Mouse (Mus musculus) MEL (cell line): ENCODE measurements around the gene Tmeff1. TPM values are rescaled to one million over a fixed set of nuclear protein-coding genes. Genes with fewer than 3 reads are reported as not detected.
"Not testable (repeated sequence)": the region's sequence is repeated elsewhere in the genome, so short reads cannot be mapped to it uniquely, and the experiment has no call there.

ENCODE experiments used
- DNase-seq: peaks from one replicate; pipeline ENCODE4 v3.0.0; 2011; ENCODE audit warnings: low read depth, low spot score
- H3K27ac ChIP-seq: 2 replicates; pipeline ENCODE4 v1.5.1; 2012; ENCODE audit warnings: low read depth, mild to moderate bottlenecking, control low read depth, low read length, moderate library complexity; ENCODE audit not compliant: control insufficient read depth
- H3K27me3 ChIP-seq, 2 experiments: fragments of 150-350 bp in 1 of 2; sonication (generic) in 1 of 2; 2 replicates each; pipeline ENCODE4 v1.6.1; 2012; ENCODE audit warnings: low read length in 2 of 2, mild to moderate bottlenecking in 2 of 2, improper control_type of control experiment in 1 of 2, moderate library complexity in 1 of 2; ENCODE audit not compliant: insufficient read depth in 2 of 2, control insufficient read depth in 1 of 2
- H3K36me3 ChIP-seq, 2 experiments: 2 replicates each; pipeline ENCODE4 v1.6.1; 2012 to 2014; ENCODE audit warnings: low read length in 2 of 2, improper control_type of control experiment in 1 of 2, inconsistent platforms in 1 of 2, mild to moderate bottlenecking in 1 of 2; ENCODE audit not compliant: insufficient read depth in 2 of 2, control insufficient read depth in 1 of 2
- H3K4me1 ChIP-seq, 2 experiments: fragments of 150-350 bp in 1 of 2; sonication (generic) in 1 of 2; 2 replicates each; pipeline ENCODE4 v1.6.1; 2012; ENCODE audit warnings: low read length in 2 of 2, improper control_type of control experiment in 1 of 2, mild to moderate bottlenecking in 1 of 2; ENCODE audit not compliant: insufficient read depth in 2 of 2, control insufficient read depth in 1 of 2
- H3K4me3 ChIP-seq, 2 experiments: fragments of 150-350 bp in 1 of 2; sonication (generic) in 1 of 2; 2 replicates each; pipeline ENCODE4 v1.5.1; 2012; ENCODE audit warnings: low read depth in 2 of 2, low read length in 2 of 2, mild to moderate bottlenecking in 2 of 2, moderate library complexity in 2 of 2, control low read depth in 1 of 2, improper control_type of control experiment in 1 of 2; ENCODE audit not compliant: control insufficient read depth in 1 of 2, insufficient read depth in 1 of 2
- H3K79me2 ChIP-seq: 2 replicates; pipeline ENCODE4 v1.6.1; 2012; ENCODE audit warnings: mild to moderate bottlenecking, low read length, moderate library complexity; ENCODE audit not compliant: control insufficient read depth, poor library complexity, insufficient read depth
- H3K9ac ChIP-seq: 2 replicates; pipeline ENCODE4 v1.6.1; 2012; ENCODE audit warnings: low read depth, mild to moderate bottlenecking, control low read depth, low read length, moderate library complexity; ENCODE audit not compliant: control insufficient read depth, poor library complexity, severe bottlenecking
- H3K9me3 ChIP-seq: fragments of 150-350 bp; sonication (generic); replicated peaks from 2 replicates; pipeline ENCODE4 v1.6.1; 2012; ENCODE audit warnings: mild to moderate bottlenecking, low read length, improper control_type of control experiment, moderate library complexity; ENCODE audit not compliant: insufficient read depth
- CHD2 ChIP-seq: IDR thresholded peaks from 2 replicates; pipeline ENCODE4 v1.6.1; 2011; ENCODE audit warnings: low read length, improper control_type of control experiment
- CTCF ChIP-seq, 3 experiments: IDR thresholded peaks in 2 of 3; conservative IDR thresholded peaks in 1 of 3; 2 replicates each; pipeline ENCODE4 v1.5.1; 2011 to 2012; ENCODE audit warnings: low read length in 3 of 3, low read depth in 2 of 3, mild to moderate bottlenecking in 2 of 3, improper control_type of control experiment in 1 of 3, inconsistent platforms in 1 of 3, mixed read lengths in 1 of 3, moderate library complexity in 1 of 3; ENCODE audit not compliant: control insufficient read depth in 1 of 3, insufficient read depth in 1 of 3, poor library complexity in 1 of 3, severe bottlenecking in 1 of 3
- EP300 ChIP-seq, 2 experiments: IDR thresholded peaks; 2 replicates each; pipeline ENCODE4 v1.6.1; 2011; ENCODE audit warnings: improper control_type of control experiment in 2 of 2, low read length in 2 of 2, low read depth in 1 of 2, mild to moderate bottlenecking in 1 of 2
- ETS1 ChIP-seq: IDR thresholded peaks from 2 replicates; pipeline ENCODE4 v1.6.1; 2012; ENCODE audit warnings: low read depth, mild to moderate bottlenecking, inconsistent platforms, low read length, improper control_type of control experiment, moderate library complexity
- GABPA ChIP-seq: IDR thresholded peaks from 2 replicates; pipeline ENCODE4 v1.6.1; 2012; ENCODE audit warnings: low read depth, mild to moderate bottlenecking, inconsistent platforms, low read length, improper control_type of control experiment, moderate library complexity
- GATA1 ChIP-seq: IDR thresholded peaks from 2 replicates; pipeline ENCODE4 v1.6.1; 2011; ENCODE audit warnings: low read depth, low read length, improper control_type of control experiment
- HCFC1 ChIP-seq: IDR thresholded peaks from 2 replicates; pipeline ENCODE4 v1.6.1; 2012; ENCODE audit warnings: low read depth, mild to moderate bottlenecking, inconsistent platforms, low read length, improper control_type of control experiment, moderate library complexity
- JUND ChIP-seq: IDR thresholded peaks from 2 replicates; pipeline ENCODE4 v1.6.1; 2011; ENCODE audit warnings: low read depth, mild to moderate bottlenecking, improper control_type of control experiment, low read length
- MAFK ChIP-seq: IDR thresholded peaks from 2 replicates; pipeline ENCODE4 v1.6.1; 2011; ENCODE audit warnings: low read depth, mild to moderate bottlenecking, low read length, improper control_type of control experiment, borderline replicate concordance
- MAX ChIP-seq: IDR thresholded peaks from 2 replicates; pipeline ENCODE4 v1.6.1; 2011; ENCODE audit warnings: low read length, improper control_type of control experiment
- MAZ ChIP-seq: IDR thresholded peaks from 2 replicates; pipeline ENCODE4 v1.6.1; 2012; ENCODE audit warnings: low read depth, mild to moderate bottlenecking, inconsistent platforms, low read length, improper control_type of control experiment
- MEF2A ChIP-seq: IDR thresholded peaks from 2 replicates; pipeline ENCODE4 v1.6.1; 2014; ENCODE audit warnings: low read depth, mild to moderate bottlenecking, inconsistent platforms, low read length, improper control_type of control experiment; ENCODE audit not compliant: poor library complexity, insufficient replicate concordance, severe bottlenecking; ENCODE audit errors: extremely low read depth
- MXI1 ChIP-seq: IDR thresholded peaks from 2 replicates; pipeline ENCODE4 v1.6.1; 2011; ENCODE audit warnings: mild to moderate bottlenecking, low read depth, low read length, improper control_type of control experiment
- MYC ChIP-seq: IDR thresholded peaks from 2 replicates; pipeline ENCODE4 v1.6.1; 2011; ENCODE audit warnings: low read depth, mild to moderate bottlenecking, low read length, improper control_type of control experiment, moderate library complexity
- NELFE ChIP-seq: IDR thresholded peaks from 2 replicates; pipeline ENCODE4 v1.6.1; 2011; ENCODE audit warnings: low read depth, low read length, improper control_type of control experiment
- POLR2A ChIP-seq, 2 experiments: IDR thresholded peaks; 2 replicates each; pipeline ENCODE4 v1.6.1; 2011 to 2012; ENCODE audit warnings: low read length in 2 of 2, mild to moderate bottlenecking in 2 of 2, control low read depth in 1 of 2, improper control_type of control experiment in 1 of 2, low read depth in 1 of 2, moderate library complexity in 1 of 2; ENCODE audit not compliant: control insufficient read depth in 1 of 2, insufficient read depth in 1 of 2, poor library complexity in 1 of 2
- POLR2AphosphoS2 ChIP-seq: IDR thresholded peaks from 2 replicates; pipeline ENCODE4 v1.6.1; 2011; ENCODE audit warnings: low read length, improper control_type of control experiment
- RCOR1 ChIP-seq: IDR thresholded peaks from 2 replicates; pipeline ENCODE4 v1.6.1; 2012; ENCODE audit warnings: low read depth, mild to moderate bottlenecking, inconsistent platforms, low read length, improper control_type of control experiment
- SIN3A ChIP-seq: IDR thresholded peaks from 2 replicates; pipeline ENCODE4 v1.6.1; 2012; ENCODE audit warnings: low read length, improper control_type of control experiment, inconsistent platforms
- SMC3 ChIP-seq: IDR thresholded peaks from 2 replicates; pipeline ENCODE4 v1.6.1; 2011; ENCODE audit warnings: low read depth, low read length, improper control_type of control experiment
- TAL1 ChIP-seq: IDR thresholded peaks from 2 replicates; pipeline ENCODE4 v1.6.1; 2012; ENCODE audit warnings: mild to moderate bottlenecking, inconsistent platforms, low read length, moderate library complexity, mixed read lengths
- TBP ChIP-seq: IDR thresholded peaks from 2 replicates; pipeline ENCODE4 v1.8.0; 2011; ENCODE audit warnings: low read depth, low read length, improper control_type of control experiment
- TCF12 ChIP-seq: IDR thresholded peaks from 2 replicates; pipeline ENCODE4 v1.6.1; 2014; ENCODE audit warnings: low read depth, mild to moderate bottlenecking, inconsistent platforms, low read length, improper control_type of control experiment, moderate library complexity
- ZC3H11A ChIP-seq: IDR thresholded peaks from 2 replicates; pipeline ENCODE4 v1.6.1; 2012; ENCODE audit warnings: low read depth, mild to moderate bottlenecking, inconsistent platforms, low read length, improper control_type of control experiment
- ZKSCAN1 ChIP-seq: IDR thresholded peaks from 2 replicates; pipeline ENCODE4 v1.6.1; 2012; ENCODE audit warnings: low read depth, mild to moderate bottlenecking, inconsistent platforms, low read length, improper control_type of control experiment, moderate library complexity
- ZMIZ1 ChIP-seq: IDR thresholded peaks from 2 replicates; pipeline ENCODE4 v1.6.1; 2012; ENCODE audit warnings: low read depth, mild to moderate bottlenecking, inconsistent platforms, low read length, improper control_type of control experiment, moderate library complexity
- ZNF384 ChIP-seq: IDR thresholded peaks from 2 replicates; pipeline ENCODE4 v1.6.1; 2012; ENCODE audit warnings: low read depth, mild to moderate bottlenecking, inconsistent platforms, low read length, improper control_type of control experiment
- polyA plus RNA-seq, 2 experiments: library from polyadenylated mRNA; stranded (reverse) in 1 of 2; unstranded in 1 of 2; fragments of >175 nt in 1 of 2; fragments of >200 nt in 1 of 2; gene quantifications; 2 replicates each; pipeline versions ENCODE4 v1.2.1 to v1.2.4; 2012; ENCODE audit warnings: low replicate concordance in 2 of 2, low read depth in 1 of 2; ENCODE audit not compliant: insufficient read length in 2 of 2, insufficient read depth in 1 of 2, missing spikeins in 1 of 2
- total RNA-seq: library from RNA; depleted of rRNA; stranded (reverse); fragments of 300-350 nt; gene quantifications from 2 replicates; pipeline ENCODE4 v1.2.3, GENCODE M21; 2012

Gene Tmeff1
- total and polyA plus RNA-seq, 3 experiments, result not detected

GRCm38 (mm10) chr4:48683633-48684209 is 98.7 kb downstream of the Tmeff1 start:
- H3K9ac ChIP-seq, result peak overlapping the region; percentile 80
- not testable (repeated sequence) for H3K27me3 ChIP-seq, H3K36me3 ChIP-seq, H3K9me3 ChIP-seq, H3K4me1 ChIP-seq
- peaks cover 20% of the 10 kb centered on the region for H3K79me2 ChIP-seq
- TF ChIP-seq HCFC1 (0 out of 2 replicates have a peak, but pooled peaks have one; percentile 23), MAX (0 out of 2 replicates have a peak, but pooled peaks have one; percentile 24), ZMIZ1 (0 out of 2 replicates have a peak, but pooled peaks have one; percentile 26), ETS1 (0 out of 2 replicates have a peak, but pooled peaks have one; percentile 5), POLR2A (IDR thresholded peaks at IDR 0.05; ENCODE audit: control insufficient read depth in 1 of 2, insufficient read depth in 1 of 2, low read depth in 1 of 2, low read length in 2 of 2, poor library complexity in 1 of 2) (peak in 1 of 2 experiments; percentile 79; a peak in 2 of 4 replicates), NELFE (peak; percentile 62), POLR2AphosphoS2 (0 out of 2 replicates have a peak, but pooled peaks have one; percentile 25), MXI1 (peak; percentile 48; the same call in 1 of the 2 replicates), TBP (peak; percentile 54; the same call in 1 of the 2 replicates), MYC (peak; percentile 65; the same call in 1 of the 2 replicates), SIN3A (peak; percentile 40; the same call in 1 of the 2 replicates)
- peak overlapping the region; percentile 91 for H3K27ac ChIP-seq
- peak overlapping the region; percentile 70 to 75 for H3K4me3 ChIP-seq
- DNase-seq, result peak; percentile 81

GRCm38 (mm10) chr4:48684593-48685187 is 99.7 kb downstream of the Tmeff1 start:
- peak; percentile 79 for DNase-seq
- peak overlapping the region; percentile 91 for H3K27ac ChIP-seq
- TF ChIP-seq ZKSCAN1 (no peak), TCF12 (peak; percentile 47; the same call in 1 of the 2 replicates), JUND (no peak), EP300 (IDR thresholded peaks at IDR 0.05; ENCODE audit: low read depth in 1 of 2, low read length in 2 of 2) (peak; percentile 31 to 41; a peak in 2 of 4 replicates), MAFK (no peak), MYC (0 out of 2 replicates have a peak, but pooled peaks have one; percentile 21), HCFC1 (peak; percentile 27; the same call in 1 of the 2 replicates), ETS1 (0 out of 2 replicates have a peak, but pooled peaks have one; percentile 36), GATA1 (peak; percentile 57), ZC3H11A (no peak), TAL1 (no peak), GABPA (no peak), MEF2A (no peak), RCOR1 (no peak; the same call in 1 of the 2 replicates), ZNF384 (peak; percentile 86), ZMIZ1 (no peak), MAZ (no peak), NELFE (0 out of 2 replicates have a peak, but pooled peaks have one; percentile 34), POLR2AphosphoS2 (0 out of 2 replicates have a peak, but pooled peaks have one; percentile 12), TBP (peak; percentile 46; the same call in 1 of the 2 replicates), CHD2 (no peak), SIN3A (0 out of 2 replicates have a peak, but pooled peaks have one; percentile 31), POLR2A (IDR thresholded peaks at IDR 0.05; ENCODE audit: control insufficient read depth in 1 of 2, insufficient read depth in 1 of 2, low read depth in 1 of 2, low read length in 2 of 2, poor library complexity in 1 of 2) (peak in 1 of 2 experiments; percentile 55; a peak in 1 of 4 replicates), CTCF (IDR thresholded peaks at IDR 0.05 in 2 of 3, conservative IDR thresholded peaks at IDR 0.05 in 1 of 3; ENCODE audit: control insufficient read depth in 1 of 3, insufficient read depth in 1 of 3, low read depth in 2 of 3, low read length in 3 of 3, poor library complexity in 1 of 3, severe bottlenecking in 1 of 3) (no peak), SMC3 (no peak)

More at GRCm38 (mm10) chr4:48684593-48685187, 99.7 kb downstream of the Tmeff1 start:
- peaks cover 20% of the 10 kb centered on the region for H3K79me2 ChIP-seq
- no peaks in the 10 kb centered on the region for H3K9me3 ChIP-seq
- H3K4me3 ChIP-seq, result peak overlapping the region; percentile 32 to 61
- peaks cover 0 to 5% of the 10 kb centered on the region in 2 experiments; a peak in 2 of 4 replicates for H3K4me1 ChIP-seq
- peak overlapping the region; percentile 77 for H3K9ac ChIP-seq
- peaks cover 0 to 5% of the 10 kb centered on the region in 2 experiments; a peak in 3 of 4 replicates for H3K36me3 ChIP-seq
- no peaks in the 10 kb centered on the region for H3K27me3 ChIP-seq
